Mouse (Mus musculus): ENCODE data around the gene Tubb4b. TPM values are rescaled to one million over a fixed set of nuclear protein-coding genes. Genes with fewer than 3 reads are reported as not detected.
A peak's percentile ranks its signal among the peaks of the same experiment; 100 is the strongest.

Tubb4b gene
- total and polyA plus RNA-seq, 3 experiments = 356 to 592 (median 520) TPM

DNA sequence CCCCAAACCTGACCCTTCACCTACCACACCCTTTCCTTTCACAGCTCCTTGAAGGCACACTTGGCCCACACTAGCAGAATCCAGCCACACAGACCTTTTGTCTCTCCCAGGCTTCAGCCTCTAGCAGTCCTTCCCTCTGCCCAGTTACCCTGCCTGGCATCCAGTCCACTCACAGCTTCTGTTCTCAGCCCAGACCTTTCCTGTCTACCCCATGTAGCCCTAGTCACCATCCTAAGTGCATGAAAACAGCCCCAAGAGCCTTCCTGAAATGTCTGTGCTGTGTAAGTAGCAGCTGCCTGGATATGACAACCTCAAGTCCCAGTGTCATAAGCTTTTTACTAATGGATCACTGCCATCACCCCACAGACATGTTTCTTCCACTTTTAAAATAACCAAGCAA lies 26.6 kb downstream of the Tubb4b start:
- peaks cover 14 to 33% of the 10 kb centered on the region in 2 experiments for H3K4me1 ChIP-seq (ENCODE audit: control insufficient read depth in 1 of 2, insufficient read depth in 2 of 2)
- H3K4me3 ChIP-seq (replicated peaks in 1 of 3; ENCODE audit: low read depth in 2 of 3, low read length in 2 of 3, poor library complexity in 1 of 3) = no peak overlapping the region
- H3K4me2 ChIP-seq (ENCODE audit: insufficient read depth, low read depth, poor library complexity, severe bottlenecking) = no peak overlapping the region
- H3K27ac ChIP-seq (ENCODE audit: insufficient read depth, low read depth) = no peak overlapping the region
- H3K9me3 ChIP-seq (replicated peaks; ENCODE audit: low read length) = no peaks in the 10 kb centered on the region
- 0 out of 2 replicates have a peak, but pooled peaks have one; percentile 5 for TF ChIP-seq POLR2A (IDR thresholded peaks at IDR 0.05; ENCODE audit: low read depth, low read length)
- no peak for TF ChIP-seq USF1 (IDR thresholded peaks at IDR 0.05; ENCODE audit: low read depth, low read length)
- TF ChIP-seq IRF4 (IDR thresholded peaks at IDR 0.05; ENCODE audit: low read depth, low read length) = no peak
- H3K79me2 ChIP-seq (replicated peaks; ENCODE audit: control insufficient read depth, extremely low read depth, insufficient read depth, poor library complexity, severe bottlenecking) = peaks cover 13% of the 10 kb centered on the region
- peaks cover 35 to 65% of the 10 kb centered on the region in 2 experiments for H3K36me3 ChIP-seq (replicated peaks in 1 of 2; ENCODE audit: control insufficient read depth in 1 of 2, insufficient read depth in 1 of 2, low read length in 1 of 2)
- dilution Hi-C loops (cut with MboI; ENCODE audit: extremely low pct_ligation_motif_present, extremely low pct_unique_long_range_greater_than_20kb, low sequenced_read_pairs) = no loop called here
- H3K9ac ChIP-seq (ENCODE audit: insufficient read depth, low read depth) = no peak overlapping the region
- DNase-seq (ENCODE audit: extremely low read depth) = no peak
- in situ Hi-C loops (cut with MboI; ENCODE audit: low pct_ligation_motif_present, low pct_unique_long_range_greater_than_20kb, low sequenced_read_pairs) = no loop called here
- H3K27me3 ChIP-seq (replicated peaks) = no peaks in the 10 kb centered on the region

- peaks cover 16% of the 10 kb centered on the region for H3K79me2 ChIP-seq (replicated peaks; ENCODE audit: control insufficient read depth, extremely low read depth, insufficient read depth, poor library complexity, severe bottlenecking)
- DNase-seq (ENCODE audit: extremely low read depth) = no peak
- H3K9ac ChIP-seq (ENCODE audit: insufficient read depth, low read depth) = peak overlapping the region; percentile 49; the same call in 1 of the 2 replicates
- peak overlapping the region in 1 of 3 experiments; percentile 61 for H3K4me3 ChIP-seq (replicated peaks in 1 of 3; ENCODE audit: low read depth in 2 of 3, low read length in 2 of 3, poor library complexity in 1 of 3)
- no peak for TF ChIP-seq MYC (IDR thresholded peaks at IDR 0.05; ENCODE audit: low read depth, low read length)
- peaks cover 14 to 36% of the 10 kb centered on the region in 2 experiments for H3K4me1 ChIP-seq (ENCODE audit: control insufficient read depth in 1 of 2, insufficient read depth in 2 of 2)
- no peaks in the 10 kb centered on the region for H3K27me3 ChIP-seq (replicated peaks)
- H3K9me3 ChIP-seq (replicated peaks; ENCODE audit: low read length) = no peaks in the 10 kb centered on the region
- peaks cover 28 to 60% of the 10 kb centered on the region in 2 experiments for H3K36me3 ChIP-seq (replicated peaks in 1 of 2; ENCODE audit: control insufficient read depth in 1 of 2, insufficient read depth in 1 of 2, low read length in 1 of 2)
- H3K4me2 ChIP-seq (ENCODE audit: insufficient read depth, low read depth, poor library complexity, severe bottlenecking) = peak overlapping the region; percentile 62
- dilution Hi-C loops (cut with MboI; ENCODE audit: extremely low pct_ligation_motif_present, extremely low pct_unique_long_range_greater_than_20kb, low sequenced_read_pairs) (no loop called here), in situ Hi-C loops (cut with MboI; ENCODE audit: low pct_ligation_motif_present, low pct_unique_long_range_greater_than_20kb, low sequenced_read_pairs) (no loop called here)
- peak overlapping the region; percentile 96 for H3K27ac ChIP-seq (ENCODE audit: insufficient read depth, low read depth)
Observed at GRCm38 (mm10) chr2:25197191-25197590, 27.3 kb downstream of the Tubb4b start.

DNA sequence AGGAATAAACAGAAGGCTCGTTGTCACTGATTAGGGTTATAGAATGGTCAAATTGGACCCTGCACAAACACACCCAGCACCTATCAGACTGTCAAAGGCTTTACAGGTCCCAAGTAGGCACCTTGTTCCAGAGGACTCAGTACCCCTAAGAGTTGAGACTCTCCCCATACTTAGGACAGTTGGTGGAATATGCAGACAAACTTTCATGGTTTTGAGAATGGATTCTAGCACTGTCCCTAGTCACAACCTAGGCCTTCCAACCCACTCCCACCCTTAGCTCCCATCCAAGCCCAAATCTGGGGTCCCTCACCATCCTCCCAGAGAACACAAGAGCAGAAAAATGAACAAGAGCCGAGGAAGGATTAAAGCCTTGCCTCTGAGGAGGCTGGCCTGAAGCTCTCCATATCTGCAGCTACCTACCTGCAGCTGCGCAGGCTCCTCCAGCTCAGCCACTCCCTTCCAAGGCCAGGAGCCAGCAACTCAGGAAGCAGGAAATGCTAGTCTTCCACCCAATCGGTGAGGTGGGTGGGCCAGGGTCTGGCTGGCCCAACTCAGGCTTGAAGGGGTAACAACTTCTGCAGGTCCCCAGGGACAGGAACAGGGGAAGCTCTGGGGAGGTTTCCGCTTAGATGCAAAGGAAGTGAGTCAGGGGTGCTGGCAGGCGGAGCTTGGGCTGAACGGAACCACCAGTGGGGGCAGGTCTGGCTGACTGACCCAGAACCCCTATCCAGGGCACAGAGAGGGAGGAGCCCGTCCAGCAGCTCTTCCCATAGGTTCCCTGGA lies 28.1 kb downstream of the Tubb4b start, which contains the start of gene Tor4a:
Tor4a (minus strand) TSS at position 715 of the 783 bp plus-strand sequence.
- Histone ChIP-seq H3K4me1 (ENCODE audit: control insufficient read depth in 1 of 2, insufficient read depth in 2 of 2) (peaks cover 14 to 36% of the 10 kb centered on the region in 2 experiments), H3K27ac (ENCODE audit: insufficient read depth, low read depth) (peak within 1 kb of the TSS; percentile 98), H3K36me3 (replicated peaks in 1 of 2; ENCODE audit: control insufficient read depth in 1 of 2, insufficient read depth in 1 of 2, low read length in 1 of 2) (peaks cover 23 to 57% of the 10 kb centered on the region in 2 experiments), H3K9ac (ENCODE audit: insufficient read depth, low read depth) (peak within 1 kb of the TSS; percentile 95), H3K9me3 (replicated peaks; ENCODE audit: low read length) (no peaks in the 10 kb centered on the region), H3K79me2 (replicated peaks; ENCODE audit: control insufficient read depth, extremely low read depth, insufficient read depth, poor library complexity, severe bottlenecking) (peaks cover 16% of the 10 kb centered on the region), H3K4me3 (replicated peaks in 1 of 3; ENCODE audit: low read depth in 2 of 3, low read length in 2 of 3, poor library complexity in 1 of 3) (peak within 1 kb of the TSS; percentile 61 to 98 (median 83)), H3K4me2 (ENCODE audit: insufficient read depth, low read depth, poor library complexity, severe bottlenecking) (peak within 1 kb of the TSS; percentile 99), H3K27me3 (replicated peaks) (no peaks in the 10 kb centered on the region)
- dilution Hi-C loops (cut with MboI; ENCODE audit: extremely low pct_ligation_motif_present, extremely low pct_unique_long_range_greater_than_20kb, low sequenced_read_pairs) = no loop called here
- DNase-seq (ENCODE audit: extremely low read depth) = peak; percentile 99
- in situ Hi-C loops (cut with MboI; ENCODE audit: low pct_ligation_motif_present, low pct_unique_long_range_greater_than_20kb, low sequenced_read_pairs) = no loop called here
- TF ChIP-seq ZC3H11A (IDR thresholded peaks at IDR 0.05; ENCODE audit: low read depth, low read length) (no peak), MAX (IDR thresholded peaks at IDR 0.05; ENCODE audit: low read length) (no peak), MAFK (IDR thresholded peaks at IDR 0.05; ENCODE audit: insufficient replicate concordance, low read length) (no peak), BHLHE40 (IDR thresholded peaks at IDR 0.05; ENCODE audit: low read depth, low read length) (peak; percentile 32; the same call in 1 of the 2 replicates), NELFE (IDR thresholded peaks at IDR 0.05; ENCODE audit: low read depth, low read length) (peak; percentile 28; the same call in 1 of the 2 replicates), POLR2AphosphoS2 (IDR thresholded peaks at IDR 0.05; ENCODE audit: low read depth, low read length) (no peak), POLR2A (IDR thresholded peaks at IDR 0.05; ENCODE audit: low read depth, low read length) (peak; percentile 75), KAT2A (IDR thresholded peaks at IDR 0.05; ENCODE audit: insufficient replicate concordance, low read length) (peak; percentile 57; the same call in 1 of the 2 replicates), GABPA (IDR thresholded peaks at IDR 0.05; ENCODE audit: insufficient replicate concordance, low read depth, low read length) (no peak), MXI1 (IDR thresholded peaks at IDR 0.05; ENCODE audit: low read depth, low read length) (no peak), JUN (IDR thresholded peaks at IDR 0.05; ENCODE audit: insufficient read depth, low read depth, low read length) (no peak), HCFC1 (IDR thresholded peaks at IDR 0.05; ENCODE audit: low read depth, low read length) (peak; percentile 75), RAD21 (IDR thresholded peaks at IDR 0.05; ENCODE audit: low read depth, low read length) (no peak), JUND (conservative IDR thresholded peaks at IDR 0.05; ENCODE audit: low read depth, low read length) (no peak), UBTF (IDR thresholded peaks at IDR 0.05; ENCODE audit: low read depth, low read length) (no peak), ZNF384 (IDR thresholded peaks at IDR 0.05; ENCODE audit: low read depth, low read length) (no peak), ETS1 (conservative IDR thresholded peaks at IDR 0.05; ENCODE audit: low read depth, low read length) (peak; percentile 72), EP300 (IDR thresholded peaks at IDR 0.05; ENCODE audit: low read length) (no peak; the same call in none of the 2 replicates), ELF1 (IDR thresholded peaks at IDR 0.05; ENCODE audit: low read depth, low read length) (peak; percentile 96), CHD1 (IDR thresholded peaks at IDR 0.05; ENCODE audit: low read depth, low read length) (no peak; the same call in 1 of the 2 replicates), SMC3 (IDR thresholded peaks at IDR 0.05; ENCODE audit: low read depth, low read length) (no peak), MYC (IDR thresholded peaks at IDR 0.05; ENCODE audit: low read depth, low read length) (no peak)

Measured in CH12.LX (cell line).